In the genomic region with DNA sequence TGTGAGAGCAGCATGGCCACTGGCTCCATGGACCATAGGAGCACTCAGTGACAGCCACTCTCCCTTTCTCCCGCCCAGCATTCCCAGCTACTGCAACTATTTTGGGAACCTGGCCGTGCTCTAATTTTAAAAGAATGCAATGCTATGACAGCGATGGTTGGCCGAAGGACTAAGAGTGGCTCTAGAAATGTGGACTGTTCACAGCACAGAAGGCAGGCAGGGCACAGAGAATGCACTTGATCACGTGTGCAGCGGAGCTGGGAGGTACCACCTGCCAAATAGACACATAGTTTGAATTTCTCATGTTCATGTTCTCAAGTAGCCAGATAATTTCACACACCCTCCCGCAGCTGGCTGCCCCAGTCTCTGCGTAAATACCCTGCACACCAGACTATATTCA, we compare ENCODE assay signal across 9 mouse cellular contexts. TPM values are rescaled to one million over a fixed set of nuclear protein-coding genes. Genes with fewer than 3 reads are reported as not detected.
A peak's percentile ranks its signal among the peaks of the same experiment; 100 is the strongest.
DNase-seq lines count a peak whose midpoint lies in the region; ATAC-seq and TF ChIP-seq lines count a peak whose summit lies in the region.
"Had no signal": no experiment of that assay in that cellular context is flagged by ENCODE, and none has a peak within 500 bp of the region (broad histone marks: within the 10 kb centered on the region; RNA-seq: fewer than 3 reads in every experiment).

No protein-coding gene starts in this region.

- WGBS in kidney, adult 2 months, result 22% methylated on average over 8 of the region's 8 CpGs
- 71% methylated on average over 8 of the region's 8 CpGs for whole genome bisulfite sequencing in hindbrain, embryonic 12.5 days

- intact Hi-C loops in gastrocnemius, postnatal 36 days (cut with DNase I), result no loop called here

- H3K36me3 ChIP-seq in kidney, adult 2 months (ENCODE audit: control insufficient read depth, insufficient read depth, low read length), result no peaks in the 10 kb centered on the region
- H3K36me3 ChIP-seq in hindbrain, embryonic 12.5 days, result no peaks in the 10 kb centered on the region

- H3K27me3 ChIP-seq in kidney, adult 2 months (replicated peaks; ENCODE audit: control insufficient read depth, insufficient read depth, low read length), result no peaks in the 10 kb centered on the region
- no peaks in the 10 kb centered on the region for H3K27me3 ChIP-seq in hindbrain, embryonic 12.5 days

- TF ChIP-seq CTCF in kidney, adult 2 months (conservative IDR thresholded peaks at IDR 0.05; ENCODE audit: insufficient read depth, insufficient read length, low read depth, low read length), result no peak

- H3K27ac ChIP-seq in kidney, adult 2 months (ENCODE audit: insufficient read depth, low read depth, low read length), result peak overlapping the region; percentile 21
- H3K27ac ChIP-seq in hindbrain, embryonic 12.5 days, result no peak overlapping the region; the same call in 1 of the 2 replicates

- no peak overlapping the region for H3K4me2 ChIP-seq in hindbrain, embryonic 12.5 days (replicated peaks)

- H3K9ac ChIP-seq in hindbrain, embryonic 12.5 days, result no peak overlapping the region

- no peaks in the 10 kb centered on the region for H3K9me3 ChIP-seq in hindbrain, embryonic 12.5 days (replicated peaks)
- H3K9me3 ChIP-seq: G1E had no signal

- ATAC-seq in hindbrain, embryonic 12.5 days (ENCODE audit: low FRiP score), result no peak

- H3K4me1 ChIP-seq in kidney, adult 2 months (ENCODE audit: control insufficient read depth, insufficient read depth, low read length), result peaks cover 58% of the 10 kb centered on the region
- peaks cover 12% of the 10 kb centered on the region; the same call in 1 of the 2 replicates for H3K4me1 ChIP-seq in hindbrain, embryonic 12.5 days

- DNase-seq in gastrocnemius, adult 18-20 months (ENCODE audit: low spot score), result peak; percentile 31
- no peak for DNase-seq in gastrocnemius, postnatal 36 days
- DNase-seq in forelimb bud, embryonic 11.5 days (ENCODE audit: low read depth, low spot score), result peak; percentile 21
- DNase-seq in kidney, adult 2 months, result peak; percentile 82
- DNase-seq in lung, postnatal 36 days, result peak; percentile 80
- no peak for DNase-seq in spleen, adult 18-20 months
- no peak for DNase-seq in retina, embryonic 14.5 days (ENCODE audit: low spot score)

- no peak for TF ChIP-seq POLR2A in kidney, adult 2 months (IDR thresholded peaks at IDR 0.05; ENCODE audit: low read depth, low read length)

- no peak overlapping the region for H3K4me3 ChIP-seq in kidney, adult 2 months (ENCODE audit: insufficient read depth, low read depth, low read length)
- no peak overlapping the region for H3K4me3 ChIP-seq in hindbrain, embryonic 12.5 days

RNA-seq across cellular contexts. Expression of gene Abhd17c, which starts 23.0 kb away (rescaled TPM):
- total RNA-seq in gastrocnemius, adult 18-20 months (2021), result 1 to 10 TPM; 7.8 to 8.5 TPM
- 1 to 10 TPM; 5.3 to 6.5 TPM for total RNA-seq in gastrocnemius, postnatal 36 days (2021)
- 151 and 179 TPM in 2 replicates for polyA plus RNA-seq in kidney, adult 2 months (2012; rRNA removed)
- polyA plus RNA-seq in hindbrain, embryonic 12.5 days (2016; fragmentation: Nextera tagmentation; extraction: Ambion mirVana), result 78.8 and 86.2 TPM in 2 replicates

RNA-seq across cellular contexts. Expression of gene Cemip, which starts 42.4 kb away (rescaled TPM):
- total RNA-seq in gastrocnemius, adult 18-20 months (2021), result not detected
- under 1 TPM in 1 of 2 experiments, not detected in 1; 0.05 TPM for total RNA-seq in gastrocnemius, postnatal 36 days (2021)
- 0.08 and 0.10 TPM in 2 replicates for polyA plus RNA-seq in kidney, adult 2 months (2012; rRNA removed)
- 0.85 and 1.1 TPM in 2 replicates for polyA plus RNA-seq in hindbrain, embryonic 12.5 days (2016; fragmentation: Nextera tagmentation; extraction: Ambion mirVana)
- polyA plus RNA-seq: G1E had no signal

Comparison
In these comparisons a context has a peak if more than half of its experiments do, and no peak if none do; other contexts are left out.
1. DNase-seq: peak in gastrocnemius, adult 18-20 months (single experiment), forelimb bud, embryonic 11.5 days (single experiment), kidney, adult 2 months (single experiment) and lung, postnatal 36 days (single experiment); none in gastrocnemius, postnatal 36 days (0 of 2), spleen, adult 18-20 months (0 of 2) and retina, embryonic 14.5 days (single experiment).